Mouse (Mus musculus) E14TG2a.4 (cell line): Measurements from ENCODE around the gene Hspa12b.

ENCODE experiments used
- H3K27me3 ChIP-seq: 2 replicates; pipeline ENCODE4 v1.6.1; 2014; ENCODE audit warnings: low read length, control low read depth; ENCODE audit not compliant: insufficient read depth
- H3K36me3 ChIP-seq: 2 replicates; pipeline ENCODE4 v1.6.1; 2014; ENCODE audit warnings: low read length, control low read depth; ENCODE audit not compliant: insufficient read depth
- H3K4me1 ChIP-seq: replicated peaks from 2 replicates; pipeline ENCODE4 v1.6.1; 2014; ENCODE audit warnings: low read depth, low read length, control low read depth
- H3K4me3 ChIP-seq: replicated peaks from 2 replicates; pipeline ENCODE4 v1.5.1; 2014; ENCODE audit warnings: mild to moderate bottlenecking, low read length
- H3K9me3 ChIP-seq: 2 replicates; pipeline ENCODE4 v1.6.1; 2014; ENCODE audit warnings: low read length, control low read depth
- CTCF ChIP-seq: conservative IDR thresholded peaks from 2 replicates; pipeline ENCODE4 v1.5.1; 2014; ENCODE audit warnings: low read length
- NANOG ChIP-seq: IDR thresholded peaks from 2 replicates; pipeline ENCODE4 v1.6.1; 2014; ENCODE audit warnings: borderline replicate concordance, low read length, mixed read lengths
- POU5F1 ChIP-seq: IDR thresholded peaks from 2 replicates; pipeline ENCODE4 v1.6.1; 2014; ENCODE audit warnings: low read length, borderline replicate concordance

The Hspa12b gene

DNA sequence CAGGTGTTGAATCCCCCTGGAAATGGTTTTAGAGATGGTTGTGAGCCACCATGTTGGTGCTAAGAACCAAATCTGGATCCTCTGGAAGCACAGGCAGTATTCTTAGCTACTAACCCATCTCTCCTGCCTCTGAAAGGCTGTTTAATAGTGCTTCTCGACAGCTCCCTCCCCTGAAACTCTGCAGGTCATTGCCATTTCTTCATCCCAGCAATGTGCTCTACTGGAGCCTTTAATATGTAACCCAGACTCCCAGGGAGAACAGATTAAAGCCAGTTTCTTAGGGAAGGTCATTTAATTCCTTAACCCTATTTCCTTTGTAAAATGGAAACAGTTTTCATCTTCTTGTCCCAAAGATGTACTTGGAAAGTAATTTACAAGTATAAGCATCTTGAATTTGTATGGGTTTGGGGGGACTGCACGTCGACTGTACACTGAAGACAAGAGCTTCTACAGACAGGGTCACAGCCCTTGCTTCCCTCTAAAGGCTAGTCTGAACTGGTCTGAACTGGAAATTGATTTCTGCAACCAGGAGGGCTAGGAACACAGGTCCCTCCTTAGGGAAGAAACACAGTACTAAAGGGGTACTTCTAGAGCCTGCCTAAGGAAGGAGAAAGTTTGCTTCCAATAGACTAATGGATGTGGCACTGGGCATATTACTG is 48.3 kb downstream of the Hspa12b start:
- Histone ChIP-seq H3K4me3 (no peak overlapping the region), H3K36me3 (peaks cover 33% of the 10 kb centered on the region), H3K27me3 (peaks cover 35% of the 10 kb centered on the region), H3K9me3 (no peaks in the 10 kb centered on the region), H3K4me1 (peaks cover 75% of the 10 kb centered on the region)
- TF ChIP-seq POU5F1, result no peak

DNA sequence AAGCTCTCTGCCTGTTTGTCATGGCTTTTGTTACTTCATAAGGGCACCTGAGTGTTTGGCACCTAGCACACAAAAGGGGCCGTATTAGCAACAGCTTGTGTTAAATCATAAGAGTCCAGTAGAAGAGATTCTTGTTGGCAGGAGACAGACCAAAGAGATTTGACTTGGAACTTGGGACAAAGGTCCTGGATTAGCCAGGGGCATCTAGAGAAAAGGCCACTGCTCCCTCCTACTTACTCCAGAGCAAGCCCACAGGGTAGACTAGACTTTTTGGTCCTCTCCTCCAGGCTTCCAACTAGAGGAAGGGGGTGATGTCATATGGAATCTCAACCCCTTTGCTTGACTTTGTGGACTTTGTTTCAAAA is 48.8 kb downstream of the Hspa12b start:
- Histone ChIP-seq H3K4me3 (no peak overlapping the region), H3K9me3 (no peaks in the 10 kb centered on the region), H3K27me3 (peaks cover 30% of the 10 kb centered on the region), H3K36me3 (peaks cover 33% of the 10 kb centered on the region), H3K4me1 (peaks cover 75% of the 10 kb centered on the region)
- TF ChIP-seq CTCF (no peak), NANOG (no peak), POU5F1 (no peak)

DNA sequence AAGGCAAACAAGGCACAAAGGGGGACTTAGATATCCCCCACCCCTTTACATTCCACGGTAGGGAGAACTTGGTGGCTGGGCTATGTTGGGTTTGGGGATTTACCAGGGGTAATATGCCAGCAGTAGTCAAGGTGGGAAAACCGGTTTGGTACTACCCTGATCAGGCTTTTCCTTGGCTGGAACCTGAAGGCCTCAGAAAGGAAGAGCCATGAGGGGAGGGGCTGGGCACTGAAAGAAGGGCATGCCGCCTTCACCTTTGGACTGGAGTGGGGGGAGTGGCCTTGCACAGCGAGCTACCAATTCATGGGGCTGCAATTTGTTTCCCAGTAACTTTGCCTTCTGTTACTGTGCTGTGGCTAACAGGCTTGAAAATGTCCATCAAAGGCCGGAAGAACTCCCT is 49.4 kb downstream of the Hspa12b start:
- peaks cover 25% of the 10 kb centered on the region for H3K27me3 ChIP-seq
- TF ChIP-seq POU5F1 (no peak), CTCF (no peak), NANOG (no peak)
- H3K36me3 ChIP-seq, result peaks cover 33% of the 10 kb centered on the region
- H3K4me1 ChIP-seq, result peaks cover 75% of the 10 kb centered on the region
- H3K9me3 ChIP-seq, result no peaks in the 10 kb centered on the region
- H3K4me3 ChIP-seq, result peak overlapping the region; percentile 17; the same call in 1 of the 2 replicates

DNA sequence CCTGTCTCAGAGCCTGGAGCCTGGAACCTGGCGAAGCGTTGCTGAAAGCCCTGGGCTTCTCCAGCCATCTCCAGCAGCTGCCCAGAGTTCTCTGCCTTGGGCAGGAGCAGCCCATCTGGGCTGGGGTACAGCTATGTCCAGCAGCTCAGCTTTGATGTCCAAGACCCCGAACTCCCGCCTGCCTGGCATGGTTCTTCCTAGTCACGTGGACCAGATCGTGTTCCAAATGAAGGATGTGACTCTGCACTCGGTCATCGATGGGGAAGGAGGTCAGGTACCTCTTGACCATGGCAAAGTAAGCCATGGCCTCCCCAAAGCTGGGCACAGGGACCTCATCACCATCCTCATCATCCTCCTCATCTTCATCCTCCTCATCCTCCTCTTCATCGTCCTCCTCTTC is 50.9 kb downstream of the Hspa12b start:
- peaks cover 63% of the 10 kb centered on the region for H3K4me1 ChIP-seq
- H3K9me3 ChIP-seq, result no peaks in the 10 kb centered on the region
- H3K36me3 ChIP-seq, result peaks cover 33% of the 10 kb centered on the region
- TF ChIP-seq POU5F1 (no peak), CTCF (no peak), NANOG (no peak)
- peaks cover 10% of the 10 kb centered on the region for H3K27me3 ChIP-seq
- H3K4me3 ChIP-seq, result peak overlapping the region; percentile 92

GRCm38 (mm10) chr2:131178828-131179245 is 51.8 kb downstream of the Hspa12b start:
- H3K4me1 ChIP-seq, result peaks cover 63% of the 10 kb centered on the region
- H3K9me3 ChIP-seq, result no peaks in the 10 kb centered on the region
- H3K27me3 ChIP-seq, result peaks cover 2% of the 10 kb centered on the region; the same call in 1 of the 2 replicates
- TF ChIP-seq POU5F1 (no peak), NANOG (no peak), CTCF (no peak)
- peak overlapping the region; percentile 92 for H3K4me3 ChIP-seq
- peaks cover 33% of the 10 kb centered on the region for H3K36me3 ChIP-seq

- TF ChIP-seq CTCF, result no peak
- no peak for TF ChIP-seq NANOG
- TF ChIP-seq POU5F1, result no peak
- Histone ChIP-seq H3K36me3 (peaks cover 33% of the 10 kb centered on the region), H3K4me3 (peak overlapping the region; percentile 92), H3K27me3 (no peaks in the 10 kb centered on the region), H3K4me1 (peaks cover 59% of the 10 kb centered on the region), H3K9me3 (no peaks in the 10 kb centered on the region)
Observed at GRCm38 (mm10) chr2:131179246-131179886, 52.3 kb downstream of the Hspa12b start.

GRCm38 (mm10) chr2:131179990-131180587 is 53.0 kb downstream of the Hspa12b start, which contains the start of gene Cenpb:
TSS of gene Cenpb (minus strand) at chr2:131180067.
- peak; percentile 52 for TF ChIP-seq CTCF
- TF ChIP-seq POU5F1, result no peak
- H3K9me3 ChIP-seq, result no peaks in the 10 kb centered on the region
- H3K36me3 ChIP-seq, result peaks cover 33% of the 10 kb centered on the region
- H3K4me1 ChIP-seq, result peaks cover 52% of the 10 kb centered on the region
- no peaks in the 10 kb centered on the region for H3K27me3 ChIP-seq
- H3K4me3 ChIP-seq, result peak within 1 kb of the TSS; percentile 92

GRCm38 (mm10) chr2:131186343-131186742 is 59.3 kb downstream of the Hspa12b start:
- peaks cover 22% of the 10 kb centered on the region for H3K36me3 ChIP-seq

More at GRCm38 (mm10) chr2:131186343-131186742, 59.3 kb downstream of the Hspa12b start:
- Histone ChIP-seq H3K4me3 (peak overlapping the region; percentile 87), H3K9me3 (no peaks in the 10 kb centered on the region), H3K4me1 (peaks cover 45% of the 10 kb centered on the region), H3K27me3 (peaks cover 18% of the 10 kb centered on the region)
- TF ChIP-seq NANOG (no peak), POU5F1 (no peak), CTCF (no peak)
